Mouse (Mus musculus): ENCODE results near the gene Slc4a2. TPM values are rescaled to one million over a fixed set of nuclear protein-coding genes. Genes with fewer than 3 reads are reported as not detected.
A peak's percentile ranks its signal among the peaks of the same experiment; 100 is the strongest.

The Slc4a2 gene
- polyA plus RNA-seq, 1 experiment = 42.9 TPM

DNA sequence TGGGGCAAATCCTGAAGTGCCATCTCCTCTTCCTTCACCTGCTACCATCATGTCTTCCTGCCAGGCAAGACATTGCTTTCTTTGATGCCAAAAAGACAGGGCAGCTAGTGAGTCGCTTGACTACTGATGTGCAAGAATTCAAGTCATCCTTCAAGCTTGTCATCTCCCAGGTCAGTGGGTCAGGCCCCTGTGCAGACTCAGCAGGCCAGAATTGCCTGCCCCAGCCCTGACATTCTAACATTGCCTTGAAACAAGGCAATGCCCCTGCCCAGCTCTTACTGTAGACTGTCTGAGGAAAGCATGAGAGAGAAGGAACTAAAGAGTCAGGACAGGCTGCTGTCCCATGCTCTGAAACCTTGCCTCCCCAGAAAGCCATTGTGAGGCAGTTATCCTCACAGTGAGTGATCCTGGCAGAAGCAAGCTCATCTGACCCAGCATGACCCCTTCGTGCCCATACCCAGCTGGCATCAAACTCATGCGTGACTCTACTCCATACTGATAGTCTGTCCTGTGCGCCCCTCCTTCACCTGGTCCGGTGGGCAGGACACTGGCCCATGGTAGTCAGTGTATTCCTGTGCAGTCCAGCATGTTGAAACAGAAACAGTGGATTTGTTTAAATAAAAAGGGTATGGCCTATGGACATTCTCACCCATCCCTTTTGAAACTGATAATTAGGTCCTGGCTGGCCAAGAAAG, 22.6 kb upstream of the Slc4a2 start:
- no peak overlapping the region for H3K4me3 ChIP-seq (replicated peaks; ENCODE audit: control insufficient read depth, low read depth, low read length)
- H3K27ac ChIP-seq (ENCODE audit: control insufficient read depth, insufficient read depth, low read depth, low read length, poor library complexity) = no peak overlapping the region
- H3K4me1 ChIP-seq (ENCODE audit: control insufficient read depth, insufficient read depth, low read length) = no peaks in the 10 kb centered on the region
- TF ChIP-seq CTCF (IDR thresholded peaks at IDR 0.05; ENCODE audit: control insufficient read depth, insufficient read depth, low read length) (no peak), POLR2A (IDR thresholded peaks at IDR 0.05; ENCODE audit: borderline replicate concordance, control insufficient read depth, low read depth, low read length) (no peak)
- WGBS = 85% methylated on average over 5 of the region's 5 CpGs

DNA sequence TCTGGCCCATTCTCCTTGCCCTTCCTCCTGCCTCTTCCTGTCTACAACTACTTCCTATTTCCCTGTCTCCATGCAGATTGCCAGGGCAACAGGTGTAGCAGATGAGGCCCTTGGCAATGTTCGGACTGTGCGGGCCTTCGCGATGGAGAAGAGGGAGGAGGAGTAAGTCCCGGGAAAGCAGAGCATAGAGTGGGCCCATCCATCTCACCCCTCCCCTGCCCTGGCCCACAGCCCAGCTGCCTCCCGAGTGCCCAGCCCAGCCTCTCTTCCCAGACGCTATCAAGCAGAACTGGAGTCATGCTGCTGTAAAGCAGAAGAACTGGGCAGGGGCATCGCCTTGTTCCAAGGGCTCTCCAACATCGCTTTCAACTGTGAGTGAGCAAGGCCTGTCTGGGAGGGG, 21.7 kb upstream of the Slc4a2 start:
- H3K4me1 ChIP-seq (ENCODE audit: control insufficient read depth, insufficient read depth, low read length) = no peaks in the 10 kb centered on the region
- TF ChIP-seq CTCF (IDR thresholded peaks at IDR 0.05; ENCODE audit: control insufficient read depth, insufficient read depth, low read length) = no peak
- H3K4me3 ChIP-seq (replicated peaks; ENCODE audit: control insufficient read depth, low read depth, low read length) = no peak overlapping the region
- WGBS = 84% methylated on average over 9 of the region's 9 CpGs
- no peak overlapping the region for H3K27ac ChIP-seq (ENCODE audit: control insufficient read depth, insufficient read depth, low read depth, low read length, poor library complexity)

DNA sequence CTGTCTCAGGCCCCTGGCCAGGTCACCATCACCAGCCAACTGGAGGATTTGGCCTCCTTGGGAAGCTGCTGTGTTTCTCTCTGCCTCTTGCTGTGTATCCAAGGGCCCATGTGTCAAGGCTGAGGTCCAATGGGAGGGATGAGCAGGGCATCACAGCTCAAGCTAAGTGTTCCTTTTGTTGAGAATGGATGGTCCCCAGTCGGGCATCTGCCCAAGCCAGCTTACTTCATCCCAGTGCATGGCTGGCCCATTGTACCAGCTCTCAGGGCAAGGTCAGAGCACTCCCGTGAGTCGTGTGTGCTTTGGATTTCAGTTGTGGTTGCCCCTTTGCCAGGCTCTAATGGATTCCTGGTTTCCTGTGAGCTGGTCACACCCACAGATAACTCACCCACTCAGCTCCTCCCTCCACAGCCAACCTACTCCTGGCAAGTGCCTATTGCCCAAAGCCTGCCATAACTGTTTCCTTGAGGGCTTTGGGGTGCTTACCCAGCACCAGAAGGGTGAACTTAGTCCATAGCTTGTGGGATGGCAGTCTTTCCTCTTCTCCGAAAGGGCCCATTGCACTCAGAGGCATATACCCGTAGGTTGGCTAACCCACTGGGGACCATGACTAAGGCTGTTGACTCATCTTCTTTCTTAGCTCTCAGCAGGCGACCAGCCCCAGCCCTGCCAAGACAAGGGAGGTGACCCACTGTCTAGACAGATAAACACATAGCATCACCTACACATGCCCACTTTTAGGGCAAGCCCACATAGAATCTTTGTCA, 18.9 kb upstream of the Slc4a2 start:
- Histone ChIP-seq H3K27ac (ENCODE audit: control insufficient read depth, insufficient read depth, low read depth, low read length, poor library complexity) (no peak overlapping the region), H3K4me1 (ENCODE audit: control insufficient read depth, insufficient read depth, low read length) (no peaks in the 10 kb centered on the region), H3K4me3 (replicated peaks; ENCODE audit: control insufficient read depth, low read depth, low read length) (no peak overlapping the region)
- TF ChIP-seq CTCF (IDR thresholded peaks at IDR 0.05; ENCODE audit: control insufficient read depth, insufficient read depth, low read length) = no peak
- TF ChIP-seq POLR2A (IDR thresholded peaks at IDR 0.05; ENCODE audit: borderline replicate concordance, control insufficient read depth, low read depth, low read length) = no peak
- 63% methylated on average over 6 of the region's 6 CpGs for WGBS

DNA sequence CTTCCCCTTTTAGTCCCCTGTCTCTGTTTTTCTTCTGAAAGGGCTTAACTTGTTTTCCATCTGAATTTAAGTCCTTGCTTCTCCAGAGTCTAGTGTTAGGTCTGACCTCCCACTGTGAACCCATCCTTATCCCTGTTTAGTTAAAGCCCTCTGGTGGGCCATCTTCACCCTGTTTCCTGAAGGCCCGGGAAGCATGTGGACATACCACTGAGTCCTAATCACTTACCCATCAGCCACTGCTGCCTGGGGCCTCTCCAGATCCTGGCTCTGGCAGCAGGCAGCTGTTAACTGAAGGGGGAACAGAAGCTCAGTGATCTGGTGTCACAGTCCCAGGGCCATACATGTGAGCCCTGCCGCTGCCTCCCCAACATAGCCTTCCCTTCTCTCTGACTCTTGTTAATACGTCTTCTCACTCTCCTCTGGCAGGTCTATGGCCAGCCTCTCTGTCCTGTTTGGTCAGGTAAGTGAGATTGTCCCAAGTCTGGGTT, 18.2 kb upstream of the Slc4a2 start:
- H3K27ac ChIP-seq (ENCODE audit: control insufficient read depth, insufficient read depth, low read depth, low read length, poor library complexity) = no peak overlapping the region
- no peak overlapping the region for H3K4me3 ChIP-seq (replicated peaks; ENCODE audit: control insufficient read depth, low read depth, low read length)
- H3K4me1 ChIP-seq (ENCODE audit: control insufficient read depth, insufficient read depth, low read length) = no peaks in the 10 kb centered on the region
- WGBS = 79% methylated on average over 3 of the region's 3 CpGs
- no peak for TF ChIP-seq POLR2A (IDR thresholded peaks at IDR 0.05; ENCODE audit: borderline replicate concordance, control insufficient read depth, low read depth, low read length)

DNA sequence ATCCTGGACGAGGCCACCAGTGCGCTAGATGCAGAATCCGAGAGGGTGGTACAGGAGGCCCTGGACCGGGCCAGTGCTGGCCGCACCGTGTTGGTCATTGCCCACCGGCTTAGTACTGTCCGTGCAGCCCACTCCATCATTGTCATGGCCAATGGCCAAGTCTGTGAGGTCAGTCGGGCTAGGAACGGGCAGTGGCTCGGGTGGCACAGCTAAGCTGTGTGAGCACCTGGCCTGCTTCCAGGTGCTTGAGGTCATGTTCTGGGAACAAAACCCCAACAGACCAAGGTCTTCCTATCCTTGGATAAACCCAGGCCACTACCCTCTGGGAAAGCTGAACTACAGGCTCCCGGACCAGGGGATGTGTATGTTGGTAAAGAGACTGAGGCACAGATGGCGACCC, 15.0 kb upstream of the Slc4a2 start:
- no peaks in the 10 kb centered on the region for H3K4me1 ChIP-seq (ENCODE audit: control insufficient read depth, insufficient read depth, low read length)
- WGBS = 85% methylated on average over 13 of the region's 13 CpGs
- TF ChIP-seq POLR2A (IDR thresholded peaks at IDR 0.05; ENCODE audit: borderline replicate concordance, control insufficient read depth, low read depth, low read length) (no peak), CTCF (IDR thresholded peaks at IDR 0.05; ENCODE audit: control insufficient read depth, insufficient read depth, low read length) (no peak)
- H3K27ac ChIP-seq (ENCODE audit: control insufficient read depth, insufficient read depth, low read depth, low read length, poor library complexity) = no peak overlapping the region
- no peak overlapping the region for H3K4me3 ChIP-seq (replicated peaks; ENCODE audit: control insufficient read depth, low read depth, low read length)

DNA sequence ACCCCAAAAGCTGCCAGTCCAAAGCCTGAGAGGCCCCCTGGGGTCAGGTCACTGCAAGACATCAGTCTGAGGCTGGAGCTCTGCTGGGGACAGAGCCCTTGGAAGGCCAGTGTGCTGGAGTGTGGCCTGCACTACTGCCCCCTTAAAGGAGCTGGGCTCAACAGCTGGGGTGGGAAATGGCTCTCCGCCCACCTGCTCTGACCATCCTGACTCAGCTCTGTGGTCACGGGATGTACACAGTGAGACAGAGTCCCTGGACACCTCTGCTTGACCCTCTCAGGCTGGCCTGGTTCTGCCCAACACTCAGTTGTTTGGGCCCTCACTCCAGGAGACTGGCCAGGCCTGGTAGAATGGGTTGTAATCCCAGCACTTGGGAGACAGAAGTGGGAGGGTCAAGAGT, 14.2 kb upstream of the Slc4a2 start:
- TF ChIP-seq CTCF (IDR thresholded peaks at IDR 0.05; ENCODE audit: control insufficient read depth, insufficient read depth, low read length) (no peak), POLR2A (IDR thresholded peaks at IDR 0.05; ENCODE audit: borderline replicate concordance, control insufficient read depth, low read depth, low read length) (no peak)
- WGBS = 77% methylated on average over 2 of the region's 2 CpGs
- Histone ChIP-seq H3K4me3 (replicated peaks; ENCODE audit: control insufficient read depth, low read depth, low read length) (no peak overlapping the region), H3K4me1 (ENCODE audit: control insufficient read depth, insufficient read depth, low read length) (no peaks in the 10 kb centered on the region), H3K27ac (ENCODE audit: control insufficient read depth, insufficient read depth, low read depth, low read length, poor library complexity) (no peak overlapping the region)

DNA sequence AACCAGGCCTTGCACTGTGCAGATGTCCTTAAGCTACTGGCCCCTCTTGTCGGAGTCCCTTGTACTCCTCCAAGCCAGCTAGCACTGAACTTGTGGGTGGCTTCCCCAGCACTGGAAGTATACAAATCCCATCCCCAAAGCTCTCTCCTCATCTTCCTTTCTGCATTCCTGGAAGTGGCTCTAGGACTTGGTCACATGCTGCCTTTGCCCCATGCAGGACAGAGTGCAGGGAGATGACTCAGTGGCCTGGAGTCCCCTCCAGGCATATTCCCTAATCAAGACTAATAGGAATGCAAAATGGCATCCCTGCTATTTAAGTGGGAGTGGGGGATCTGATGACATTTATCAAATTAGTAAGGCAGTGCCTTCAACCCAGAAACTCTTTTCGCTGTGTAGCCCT, 11.6 kb upstream of the Slc4a2 start:
- Histone ChIP-seq H3K4me1 (ENCODE audit: control insufficient read depth, insufficient read depth, low read length) (no peaks in the 10 kb centered on the region; the same call in 1 of the 2 replicates), H3K27ac (ENCODE audit: control insufficient read depth, insufficient read depth, low read depth, low read length, poor library complexity) (no peak overlapping the region), H3K4me3 (replicated peaks; ENCODE audit: control insufficient read depth, low read depth, low read length) (no peak overlapping the region)
- WGBS = 87% methylated on average over 2 of the region's 2 CpGs
- TF ChIP-seq POLR2A (IDR thresholded peaks at IDR 0.05; ENCODE audit: borderline replicate concordance, control insufficient read depth, low read depth, low read length) (no peak), CTCF (IDR thresholded peaks at IDR 0.05; ENCODE audit: control insufficient read depth, insufficient read depth, low read length) (no peak)

DNA sequence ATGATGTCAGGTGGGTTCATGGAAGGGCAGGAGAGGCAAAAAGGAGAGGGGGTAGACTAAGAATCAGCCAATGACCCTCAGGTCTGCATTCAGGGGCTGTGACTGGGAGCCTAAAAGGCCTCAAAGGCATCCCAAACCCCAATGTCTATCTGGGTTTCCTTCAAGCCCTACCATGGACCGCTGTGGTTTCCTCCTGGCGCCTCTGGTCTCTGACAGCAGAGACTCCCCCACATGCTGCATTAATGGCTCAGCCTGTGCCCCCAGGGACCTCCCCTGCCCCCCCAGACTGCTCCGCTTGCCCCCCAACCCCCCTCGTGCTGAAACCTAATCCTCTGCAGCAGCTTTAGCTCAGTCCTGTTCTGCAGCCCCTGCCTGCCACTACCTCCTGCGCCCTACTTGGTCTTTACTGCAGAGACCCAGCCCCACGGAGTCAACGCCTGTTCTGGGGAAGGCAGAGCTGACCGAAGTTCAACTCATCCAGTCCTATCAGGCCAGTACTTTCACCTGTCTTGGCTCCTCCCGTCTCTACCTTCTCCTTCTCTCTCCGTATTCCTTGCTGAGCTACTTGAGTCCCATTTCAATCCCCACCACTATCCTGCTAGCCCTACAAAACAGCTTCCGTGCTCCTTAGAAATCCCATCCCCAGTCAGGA, 10.5 kb upstream of the Slc4a2 start, which contains the start of gene Asic3:
Gene Asic3, plus strand, starts transcription at position 351 of the 652 bp plus-strand sequence.
- no peaks in the 10 kb centered on the region; the same call in 1 of the 2 replicates for H3K4me1 ChIP-seq (ENCODE audit: control insufficient read depth, insufficient read depth, low read length)
- no peak for TF ChIP-seq CTCF (IDR thresholded peaks at IDR 0.05; ENCODE audit: control insufficient read depth, insufficient read depth, low read length)
- no peak for TF ChIP-seq POLR2A (IDR thresholded peaks at IDR 0.05; ENCODE audit: borderline replicate concordance, control insufficient read depth, low read depth, low read length)
- H3K27ac ChIP-seq (ENCODE audit: control insufficient read depth, insufficient read depth, low read depth, low read length, poor library complexity) = 0 out of 2 replicates have a peak within 1 kb of the TSS, but pooled peaks have one; percentile 11
- 17% methylated on average over 11 of the region's 11 CpGs for WGBS
- no peak within 1 kb of the TSS for H3K4me3 ChIP-seq (replicated peaks; ENCODE audit: control insufficient read depth, low read depth, low read length)

Measured in bone marrow, adult 2 months (tissue).